Comparison of ENCODE assay signal across 16 mouse cellular contexts in the genomic region with DNA sequence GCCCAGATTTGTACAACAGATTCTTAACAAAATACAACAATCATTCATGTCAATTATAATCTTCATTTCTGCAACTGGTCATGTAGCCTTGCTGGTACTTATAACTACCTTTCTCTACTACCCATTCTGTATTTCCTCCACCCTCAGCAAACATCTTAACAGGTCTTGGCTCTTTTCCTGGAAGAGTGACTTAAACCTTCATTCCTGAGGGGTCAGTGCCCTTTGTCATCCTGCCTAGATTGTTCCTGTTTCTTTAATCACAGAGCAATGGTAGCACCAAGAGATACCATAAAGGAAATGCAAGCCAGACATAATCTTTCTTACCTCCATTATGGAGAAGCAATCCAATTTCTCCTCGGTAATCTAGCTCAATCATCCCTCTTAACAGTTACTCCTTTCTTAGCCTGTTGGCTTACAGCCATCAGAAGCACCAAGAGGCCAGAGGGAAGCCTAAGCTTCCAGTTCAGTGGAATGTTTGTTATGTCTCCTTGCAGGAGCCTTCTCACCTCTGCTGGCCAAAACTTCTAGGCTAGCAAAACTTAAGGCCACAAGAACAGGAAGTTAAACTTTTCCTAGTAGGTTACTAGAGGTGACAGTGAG.
"Had no signal": no experiment of that assay in that cellular context is flagged by ENCODE, and none has a peak within 500 bp of the region (broad histone marks: within the 10 kb centered on the region; RNA-seq: fewer than 3 reads in every experiment).

No protein-coding gene starts in this region.

- H3K4me2 ChIP-seq: limb, embryonic 15.5 days; liver, embryonic 13.5 days; midbrain, embryonic 12.5 days; neural tube, embryonic 13.5 days; stomach, embryonic 15.5 days had no signal

- H3K9ac ChIP-seq: limb, embryonic 15.5 days; liver, embryonic 13.5 days; liver, postnatal 0 days; midbrain, embryonic 12.5 days; neural tube, embryonic 13.5 days; stomach, embryonic 15.5 days had no signal

- H3K4me1 ChIP-seq: limb, embryonic 15.5 days; midbrain, embryonic 12.5 days; neural tube, embryonic 13.5 days; stomach, embryonic 15.5 days had no signal

- H3K27me3 ChIP-seq: limb, embryonic 15.5 days; liver, embryonic 13.5 days; midbrain, embryonic 12.5 days; neural tube, embryonic 13.5 days; stomach, embryonic 15.5 days had no signal

- H3K27ac ChIP-seq: limb, embryonic 15.5 days; liver, embryonic 13.5 days; macrophage; midbrain, embryonic 12.5 days; neural tube, embryonic 13.5 days; stomach, embryonic 15.5 days had no signal

- H3K36me3 ChIP-seq: limb, embryonic 15.5 days; liver, embryonic 13.5 days; midbrain, embryonic 12.5 days; neural tube, embryonic 13.5 days; stomach, embryonic 15.5 days had no signal

- H3K4me3 ChIP-seq: limb, embryonic 15.5 days; liver, embryonic 13.5 days; midbrain, embryonic 12.5 days; neural tube, embryonic 13.5 days; stomach, embryonic 15.5 days had no signal

- ATAC-seq: intestine, postnatal 0 days; liver, postnatal 0 days; midbrain, embryonic 16.5 days had no signal

- DNase-seq: kidney, postnatal 25 days; layer of hippocampus, adult 9-11 months; layer of hippocampus, postnatal 36 days; liver, embryonic 13.5 days; liver, postnatal 0 days; retina, postnatal 1 day; right cerebral cortex, postnatal 14 days; thymus, adult 2 months; thymus, postnatal 25 days had no signal

- H3K9me3 ChIP-seq: limb, embryonic 15.5 days; liver, embryonic 13.5 days; midbrain, embryonic 12.5 days; neural tube, embryonic 13.5 days; stomach, embryonic 15.5 days had no signal
